Mouse (Mus musculus): ENCODE measurements at regions not wholly inside any gene's neighbourhood (a gene's known extent, or its start where the extent isn't known, plus 50 kb on each side); places are given as distances from the start of the nearest gene placed in this dataset.

GRCm38 (mm10) chr10:84024901-84025300, 302.2 kb downstream of the 1500009L16Rik start:
- DNase-seq (ENCODE audit: low read depth, low spot score), result no peak

- DNase-seq (ENCODE audit: low read depth, low spot score), result no peak
Observed at GRCm38 (mm10) chr10:84026798-84027197, 304.1 kb downstream of the 1500009L16Rik start.

- DNase-seq (ENCODE audit: low read depth, low spot score), result no peak
Observed at GRCm38 (mm10) chr10:84036131-84036877, 313.6 kb downstream of the 1500009L16Rik start.

- DNase-seq (ENCODE audit: low read depth, low spot score), result no peak
Observed at GRCm38 (mm10) chr10:84048706-84049105, 326.0 kb downstream of the 1500009L16Rik start.

GRCm38 (mm10) chr10:84052696-84053095, 330.0 kb downstream of the 1500009L16Rik start:
- DNase-seq (ENCODE audit: low read depth, low spot score), result no peak

- DNase-seq (ENCODE audit: low read depth, low spot score), result no peak
Observed at GRCm38 (mm10) chr10:84054551-84055336, 332.1 kb downstream of the 1500009L16Rik start.

- no peak for DNase-seq (ENCODE audit: low read depth, low spot score)
Observed at GRCm38 (mm10) chr10:84055402-84056167, 332.9 kb downstream of the 1500009L16Rik start.

GRCm38 (mm10) chr10:84056323-84057169, 333.9 kb downstream of the 1500009L16Rik start:
- no peak for DNase-seq (ENCODE audit: low read depth, low spot score)

GRCm38 (mm10) chr10:84058301-84058700, 335.6 kb downstream of the 1500009L16Rik start:
- no peak for DNase-seq (ENCODE audit: low read depth, low spot score)

GRCm38 (mm10) chr10:84059646-84060491, 337.2 kb downstream of the 1500009L16Rik start:
- no peak for DNase-seq (ENCODE audit: low read depth, low spot score)

GRCm38 (mm10) chr10:84060492-84061218, 338.0 kb downstream of the 1500009L16Rik start:
- DNase-seq (ENCODE audit: low read depth, low spot score), result no peak

- DNase-seq (ENCODE audit: low read depth, low spot score), result no peak
Observed at GRCm38 (mm10) chr10:84067052-84067650, 344.5 kb downstream of the 1500009L16Rik start.

GRCm38 (mm10) chr10:84069806-84070205, 347.1 kb downstream of the 1500009L16Rik start:
- DNase-seq (ENCODE audit: low read depth, low spot score), result no peak

- no peak for DNase-seq (ENCODE audit: low read depth, low spot score)
Observed at GRCm38 (mm10) chr10:84072866-84073483, 350.3 kb downstream of the 1500009L16Rik start.

GRCm38 (mm10) chr10:84075581-84075980, 352.9 kb downstream of the 1500009L16Rik start:
- no peak for DNase-seq (ENCODE audit: low read depth, low spot score)

GRCm38 (mm10) chr10:84080236-84080635, 357.6 kb downstream of the 1500009L16Rik start:
- no peak for DNase-seq (ENCODE audit: low read depth, low spot score)

- DNase-seq (ENCODE audit: low read depth, low spot score), result no peak
Observed at GRCm38 (mm10) chr10:84081673-84082072, 358.7 kb downstream of the Nuak1 start.

- no peak for DNase-seq (ENCODE audit: low read depth, low spot score)
Observed at GRCm38 (mm10) chr10:84087528-84087927, 352.9 kb downstream of the Nuak1 start.

GRCm38 (mm10) chr10:84087929-84088328, 352.5 kb downstream of the Nuak1 start:
- no peak for DNase-seq (ENCODE audit: low read depth, low spot score)
